ENCODE assay signal across 11 mouse cellular contexts in genomic region chr12:83513185-83513584, GRCm38 (mm10). TPM values are rescaled to one million over a fixed set of nuclear protein-coding genes. Genes with fewer than 3 reads are reported as not detected.
DNase-seq lines count a peak whose midpoint lies in the region; ATAC-seq and TF ChIP-seq lines count a peak whose summit lies in the region.
"Had no signal": no experiment of that assay in that cellular context is flagged by ENCODE, and none has a peak within 500 bp of the region (broad histone marks: within the 10 kb centered on the region; RNA-seq: fewer than 3 reads in every experiment).

No protein-coding gene starts in this region.

- H3K36me3 ChIP-seq in neural tube, embryonic 13.5 days = no peaks in the 10 kb centered on the region
- no peaks in the 10 kb centered on the region for H3K36me3 ChIP-seq in hindbrain, embryonic 14.5 days (replicated peaks; ENCODE audit: control insufficient read depth, insufficient read depth)
- H3K36me3 ChIP-seq in neural tube, embryonic 15.5 days = no peaks in the 10 kb centered on the region

- no peak for TF ChIP-seq CTCF in layer of hippocampus, adult 2 months (conservative IDR thresholded peaks at IDR 0.05)

- H3K4me2 ChIP-seq in neural tube, embryonic 13.5 days = no peak overlapping the region
- no peak overlapping the region for H3K4me2 ChIP-seq in hindbrain, embryonic 14.5 days (replicated peaks)
- H3K4me2 ChIP-seq in neural tube, embryonic 15.5 days = no peak overlapping the region

- H3K9me3 ChIP-seq in neural tube, embryonic 13.5 days = no peaks in the 10 kb centered on the region
- H3K9me3 ChIP-seq in hindbrain, embryonic 14.5 days (ENCODE audit: control insufficient read depth, low read length) = no peaks in the 10 kb centered on the region
- H3K9me3 ChIP-seq in neural tube, embryonic 15.5 days (replicated peaks) = no peaks in the 10 kb centered on the region

- peak; percentile 80 for ATAC-seq in neural tube, embryonic 13.5 days (ENCODE audit: low read depth)
- no peak; the same call in 1 of the 2 replicates for ATAC-seq in hindbrain, embryonic 14.5 days (ENCODE audit: low FRiP score)
- ATAC-seq in neural tube, embryonic 15.5 days (ENCODE audit: low FRiP score) = peak; percentile 52; the same call in 1 of the 2 replicates
- ATAC-seq: CD4-positive, CD25-positive, alpha-beta regulatory T cell, adult 4 months had no signal

- no peaks in the 10 kb centered on the region for H3K27me3 ChIP-seq in neural tube, embryonic 13.5 days
- no peaks in the 10 kb centered on the region for H3K27me3 ChIP-seq in hindbrain, embryonic 14.5 days (ENCODE audit: control insufficient read depth, insufficient read depth, low read length)
- H3K27me3 ChIP-seq in neural tube, embryonic 15.5 days (replicated peaks) = no peaks in the 10 kb centered on the region

- peak overlapping the region; percentile 70 for H3K27ac ChIP-seq in neural tube, embryonic 13.5 days (replicated peaks)
- H3K27ac ChIP-seq in hindbrain, embryonic 14.5 days = no peak overlapping the region
- H3K27ac ChIP-seq in neural tube, embryonic 15.5 days (replicated peaks) = no peak overlapping the region
- H3K27ac ChIP-seq in layer of hippocampus, adult 2 months = no peak overlapping the region
- H3K27ac ChIP-seq: liver, embryonic 14.5 days had no signal

- H3K9ac ChIP-seq in neural tube, embryonic 13.5 days = no peak overlapping the region
- H3K9ac ChIP-seq in hindbrain, embryonic 14.5 days = no peak overlapping the region
- H3K9ac ChIP-seq in neural tube, embryonic 15.5 days (replicated peaks) = no peak overlapping the region
- H3K9ac ChIP-seq: liver, embryonic 14.5 days had no signal

- no peak overlapping the region for H3K4me3 ChIP-seq in neural tube, embryonic 13.5 days
- no peak overlapping the region for H3K4me3 ChIP-seq in hindbrain, embryonic 14.5 days (replicated peaks; ENCODE audit: low read length)
- H3K4me3 ChIP-seq in neural tube, embryonic 15.5 days (replicated peaks) = no peak overlapping the region
- H3K4me3 ChIP-seq in layer of hippocampus, adult 2 months = no peak overlapping the region

- 30% methylated on average over 5 of the region's 5 CpGs for WGBS in neural tube, embryonic 13.5 days
- WGBS in hindbrain, embryonic 14.5 days = 36% methylated on average over 5 of the region's 5 CpGs
- 30% methylated on average over 5 of the region's 5 CpGs for WGBS in neural tube, embryonic 15.5 days

- peaks cover 14% of the 10 kb centered on the region for H3K4me1 ChIP-seq in neural tube, embryonic 13.5 days (replicated peaks)
- peaks cover 7% of the 10 kb centered on the region for H3K4me1 ChIP-seq in hindbrain, embryonic 14.5 days (replicated peaks; ENCODE audit: control insufficient read depth, insufficient read depth, low read length)
- H3K4me1 ChIP-seq in neural tube, embryonic 15.5 days = peaks cover 11% of the 10 kb centered on the region; the same call in 1 of the 2 replicates

- peak; percentile 51 for DNase-seq in heart, postnatal 4 days
- no peak for DNase-seq in heart, adult 9 months (ENCODE audit: low spot score in 2 of 2)
- no peak for DNase-seq in neural tube, embryonic 10.5 days (ENCODE audit: extremely low spot score, low spot score)
- DNase-seq in hindbrain, embryonic 14.5 days (ENCODE audit: low spot score) = peak; percentile 27
- DNase-seq in layer of hippocampus, adult 2 months (ENCODE audit: low spot score in 2 of 2) = no peak
- DNase-seq in yolk sac, embryonic 10.5 days (ENCODE audit: low spot score) = no peak
- DNase-seq: gastrocnemius, postnatal 14 days had no signal

RNA-seq across cellular contexts. Expression of gene Dcaf4, which starts 7.1 kb away (rescaled TPM):
- total RNA-seq in heart, postnatal 4 days (2021) = 10 to 100 TPM; 15.9 to 16.6 TPM
- 33.2 and 35.6 TPM in 2 replicates for polyA plus RNA-seq in neural tube, embryonic 13.5 days (2015; fragmentation: Nextera tagmentation; extraction: Ambion mirVana)
- 37.3 and 42.7 TPM in 2 replicates for polyA plus RNA-seq in hindbrain, embryonic 14.5 days (2014; fragmentation: Nextera tagmentation; extraction: Ambion mirVana)
- 45.8 and 46.1 TPM in 2 replicates for polyA plus RNA-seq in neural tube, embryonic 15.5 days (2015; fragmentation: Nextera tagmentation; extraction: Ambion mirVana)
- 10 to 100 TPM; 29.0 to 30.3 TPM for total RNA-seq in layer of hippocampus, adult 2 months (2021)

RNA-seq across cellular contexts. Expression of gene Dpf3, which starts 25.7 kb away (rescaled TPM):
- total RNA-seq in heart, postnatal 4 days (2021) = 10 to 100 TPM; 19.6 to 20.2 TPM
- 20.8 and 21.7 TPM in 2 replicates for polyA plus RNA-seq in neural tube, embryonic 13.5 days (2015; fragmentation: Nextera tagmentation; extraction: Ambion mirVana)
- 23.9 TPM in 2 replicates for polyA plus RNA-seq in hindbrain, embryonic 14.5 days (2014; fragmentation: Nextera tagmentation; extraction: Ambion mirVana)
- polyA plus RNA-seq in neural tube, embryonic 15.5 days (2015; fragmentation: Nextera tagmentation; extraction: Ambion mirVana) = 14.0 and 15.5 TPM in 2 replicates
- total RNA-seq in layer of hippocampus, adult 2 months (2021) = 10 to 100 TPM; 27.4 to 29.4 TPM

Comparison
In these comparisons a context has a peak if more than half of its experiments do, and no peak if none do; other contexts are left out.
1. DNase-seq: peak in heart, postnatal 4 days (single experiment) and hindbrain, embryonic 14.5 days (single experiment); none in heart, adult 9 months (0 of 2), neural tube, embryonic 10.5 days (single experiment), layer of hippocampus, adult 2 months (0 of 2) and yolk sac, embryonic 10.5 days (single experiment).